Mouse (Mus musculus) ES-CJ7 (cell line): ENCODE data around the gene Plcz1.

Experiments
- DNase-seq: peaks from one replicate; pipeline ENCODE4 v3.0.0; 2011; ENCODE audit warnings: low read depth, low spot score

Gene Plcz1

GRCm38 (mm10) chr6:140041357-140041756, at the start of gene Plcz1:
Gene Plcz1 (minus strand): TSS chr6:140041457.
- DNase-seq = no peak

- no peak for DNase-seq
Observed at GRCm38 (mm10) chr6:140089855-140090254, 48.6 kb upstream of the Plcz1 start.

DNA sequence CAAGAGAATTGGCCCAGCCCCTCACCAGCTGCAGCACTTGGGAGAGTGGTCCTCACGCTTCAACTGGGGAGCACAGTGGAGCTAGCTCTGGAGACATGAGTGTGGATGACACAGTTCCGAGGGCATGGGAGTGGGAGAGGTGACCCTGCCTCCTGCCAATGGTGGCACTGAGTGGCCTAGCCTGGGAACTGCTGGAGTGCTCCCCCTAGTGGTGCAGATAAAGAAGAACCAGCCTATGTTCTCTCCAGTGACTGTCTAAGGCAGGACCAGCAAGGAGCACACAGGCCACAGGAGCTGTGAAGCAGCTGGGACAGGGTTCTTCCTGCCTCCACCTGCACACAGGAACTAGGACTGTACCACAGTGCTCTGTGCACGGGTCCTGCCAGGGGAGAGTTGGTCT, 40.5 kb upstream of the Plcz1 start:
- DNase-seq = peak; percentile 47

- no peak for DNase-seq
Observed at GRCm38 (mm10) chr6:140080933-140081332, 39.7 kb upstream of the Plcz1 start.

DNA sequence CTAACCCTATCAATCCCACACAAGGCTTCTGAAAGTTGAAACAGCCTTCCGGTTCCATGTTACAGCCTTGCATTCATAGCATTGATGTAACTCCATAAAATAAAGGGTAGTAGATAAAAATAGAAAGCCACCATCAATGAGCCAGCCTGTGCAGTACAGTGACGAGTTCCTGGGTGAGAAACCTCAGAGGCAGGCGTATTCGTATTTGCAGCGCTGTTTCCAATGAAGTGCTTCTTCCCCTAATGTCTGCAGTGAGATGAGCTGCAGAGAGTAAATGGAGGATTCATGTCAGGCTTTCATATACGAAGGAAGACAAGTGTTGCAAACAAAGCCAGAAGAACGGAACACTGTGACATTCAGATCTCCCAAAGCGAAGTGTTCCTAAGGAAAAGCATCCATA, 27.9 kb upstream of the Plcz1 start:
- DNase-seq = no peak

DNA sequence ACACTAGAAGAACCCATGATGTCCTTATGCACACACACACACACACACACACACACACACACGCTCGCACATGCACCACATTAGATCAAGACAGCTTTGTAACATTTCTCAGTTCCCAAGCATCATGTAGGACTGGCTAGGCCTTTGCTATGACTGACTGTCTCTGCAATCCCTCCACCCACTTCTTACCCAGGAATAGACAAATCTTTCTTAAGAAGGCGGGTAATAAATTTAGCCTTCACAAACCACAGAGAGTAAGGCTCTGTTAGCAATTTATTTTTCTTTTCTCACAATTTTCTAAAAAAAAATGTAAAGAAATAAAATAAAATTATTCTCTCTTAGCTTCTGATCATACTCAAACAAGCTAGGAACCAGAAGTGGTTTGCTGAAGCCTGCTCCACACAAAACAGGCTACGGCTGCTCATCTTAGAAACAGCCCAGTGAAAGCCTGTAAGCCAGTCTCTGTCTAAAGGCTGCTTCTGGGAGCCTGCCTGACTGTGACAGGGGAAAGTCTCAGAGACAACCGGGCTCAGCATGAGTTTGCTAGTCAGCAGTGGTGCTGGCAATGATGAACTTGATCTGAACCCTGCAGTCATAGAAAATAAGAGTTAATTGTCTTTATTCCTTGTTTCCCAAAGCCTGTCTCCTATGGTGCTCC, 13.1 kb upstream of the Plcz1 start:
- no peak for DNase-seq

DNA sequence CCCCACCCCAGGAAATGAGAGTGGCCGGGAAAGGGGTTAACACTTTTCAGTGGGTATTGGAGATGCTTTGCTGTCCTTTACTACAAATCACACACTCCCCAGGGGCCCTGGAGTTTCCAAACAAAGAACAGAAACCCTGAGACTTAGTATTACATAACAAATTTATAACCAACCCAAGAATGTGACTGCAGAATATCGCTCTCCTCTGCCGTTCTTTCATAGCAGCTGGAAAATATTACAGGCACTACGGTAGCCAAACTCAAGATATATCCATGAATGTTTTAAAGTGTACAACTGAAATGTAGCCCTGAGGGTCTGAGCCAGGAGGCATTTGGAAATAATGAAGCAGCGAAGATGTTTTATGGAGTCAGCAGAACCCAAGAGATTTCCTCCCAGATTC, 10.2 kb upstream of the Plcz1 start:
- DNase-seq = no peak

GRCm38 (mm10) chr6:140040952-140041351, 305 bp downstream of the Plcz1 start, which contains the start of gene Capza3:
Gene Capza3 (plus strand): TSS chr6:140041252.
- no peak for DNase-seq

DNA sequence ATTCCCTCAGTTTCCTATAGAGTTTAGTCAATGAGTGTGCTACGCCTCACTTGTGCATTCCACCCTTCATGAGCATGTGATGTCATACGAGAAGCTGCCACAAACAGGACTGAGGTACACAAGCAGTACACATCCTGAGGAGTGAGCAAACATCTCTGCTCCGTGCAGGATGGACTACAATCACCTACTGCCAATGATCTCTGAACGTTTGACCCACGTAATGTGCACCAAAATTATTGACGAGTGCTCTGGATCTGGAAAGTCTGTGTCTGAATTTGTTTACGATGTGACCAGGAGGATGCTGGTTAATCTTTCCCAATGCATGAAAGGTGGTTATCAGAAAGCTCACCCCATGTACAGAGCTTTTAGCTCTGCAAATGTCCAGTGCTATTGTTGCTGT, 16.9 kb downstream of the Plcz1 start:
- no peak for DNase-seq

DNA sequence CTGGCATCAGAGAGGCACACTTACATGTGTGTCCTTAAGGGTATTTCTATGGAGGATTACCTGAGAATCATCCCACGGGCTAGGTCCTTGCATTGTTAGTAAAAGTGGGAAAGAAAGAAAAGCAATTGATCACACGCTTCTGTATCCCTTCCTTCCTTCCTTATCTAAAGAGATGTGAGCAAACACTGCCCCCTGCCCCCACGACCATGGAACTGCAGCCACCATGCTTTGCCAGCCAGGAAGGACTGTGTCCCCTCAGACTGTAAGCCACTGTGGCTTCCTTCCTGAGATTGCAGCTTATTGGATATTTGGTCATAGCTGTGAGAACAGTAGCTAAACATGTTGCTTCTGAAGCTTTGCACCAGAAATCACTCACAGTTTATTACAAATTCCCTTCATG, 36.1 kb downstream of the Plcz1 start:
- DNase-seq = peak; percentile 33

GRCm38 (mm10) chr6:139989597-139989996, 51.7 kb downstream of the Plcz1 start:
- DNase-seq = no peak

DNA sequence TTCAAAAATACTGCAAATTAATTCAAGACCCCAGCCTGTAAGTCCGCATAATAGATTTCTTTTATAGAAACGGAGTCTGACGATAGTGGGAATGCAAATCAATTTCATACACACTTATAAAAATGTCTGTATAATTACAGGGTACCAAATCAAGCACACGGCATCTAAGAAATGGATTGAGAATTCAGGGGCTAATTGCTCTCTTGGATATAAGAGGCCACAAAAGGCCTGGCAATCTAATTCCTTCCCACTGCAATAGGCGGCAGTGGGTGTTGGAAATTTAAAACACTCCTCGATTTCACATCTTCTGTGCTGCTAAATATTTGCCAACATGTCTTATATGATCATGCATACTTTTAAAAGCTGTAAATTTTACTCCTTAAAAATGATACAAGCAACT, 52.2 kb downstream of the Plcz1 start:
- no peak for DNase-seq

- no peak for DNase-seq
Observed at GRCm38 (mm10) chr6:139986564-139986963, 54.7 kb downstream of the Plcz1 start.

DNA sequence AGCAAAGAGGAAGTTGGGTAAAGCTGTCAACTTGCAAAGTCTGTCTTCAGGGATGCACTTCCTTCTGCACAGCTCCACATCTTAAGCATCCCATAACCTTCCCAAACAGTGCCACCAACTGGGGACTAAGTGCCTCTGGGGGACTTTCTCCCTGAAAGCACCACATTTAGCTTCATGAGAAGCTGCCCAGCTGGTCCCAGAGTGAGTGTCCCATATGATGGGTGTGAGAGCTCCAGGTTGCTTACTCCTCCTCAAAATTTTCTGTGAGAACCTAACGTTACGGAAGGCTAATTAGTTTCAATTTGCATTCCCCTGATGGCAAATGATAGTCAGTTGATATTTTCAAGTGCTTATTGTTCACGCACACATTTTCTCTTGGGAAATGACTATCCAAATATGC, 57.2 kb downstream of the Plcz1 start:
- no peak for DNase-seq

DNA sequence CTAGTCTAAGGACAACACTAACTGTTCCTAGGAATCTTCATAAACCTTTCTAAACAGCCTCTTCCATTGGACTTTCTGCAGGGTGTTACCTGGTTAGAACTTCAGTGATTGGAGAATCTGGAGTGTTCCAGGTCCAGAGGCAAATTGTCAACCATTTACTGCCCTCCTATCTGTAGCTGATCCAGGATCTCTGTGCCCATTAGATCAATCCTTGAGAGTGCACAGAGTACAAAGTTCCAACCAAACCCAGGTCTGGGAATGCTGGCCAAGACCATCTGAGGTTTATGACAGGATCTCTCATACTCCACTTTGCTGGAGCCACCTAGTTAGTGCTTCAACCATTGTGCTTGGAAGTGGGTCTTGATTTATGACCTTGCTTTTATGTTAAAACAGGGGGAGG, 60.2 kb downstream of the Plcz1 start:
- no peak for DNase-seq

GRCm38 (mm10) chr6:139978114-139978513, 63.1 kb downstream of the Plcz1 start:
- no peak for DNase-seq

- no peak for DNase-seq
Observed at GRCm38 (mm10) chr6:139974668-139975067, 66.6 kb downstream of the Plcz1 start.

DNA sequence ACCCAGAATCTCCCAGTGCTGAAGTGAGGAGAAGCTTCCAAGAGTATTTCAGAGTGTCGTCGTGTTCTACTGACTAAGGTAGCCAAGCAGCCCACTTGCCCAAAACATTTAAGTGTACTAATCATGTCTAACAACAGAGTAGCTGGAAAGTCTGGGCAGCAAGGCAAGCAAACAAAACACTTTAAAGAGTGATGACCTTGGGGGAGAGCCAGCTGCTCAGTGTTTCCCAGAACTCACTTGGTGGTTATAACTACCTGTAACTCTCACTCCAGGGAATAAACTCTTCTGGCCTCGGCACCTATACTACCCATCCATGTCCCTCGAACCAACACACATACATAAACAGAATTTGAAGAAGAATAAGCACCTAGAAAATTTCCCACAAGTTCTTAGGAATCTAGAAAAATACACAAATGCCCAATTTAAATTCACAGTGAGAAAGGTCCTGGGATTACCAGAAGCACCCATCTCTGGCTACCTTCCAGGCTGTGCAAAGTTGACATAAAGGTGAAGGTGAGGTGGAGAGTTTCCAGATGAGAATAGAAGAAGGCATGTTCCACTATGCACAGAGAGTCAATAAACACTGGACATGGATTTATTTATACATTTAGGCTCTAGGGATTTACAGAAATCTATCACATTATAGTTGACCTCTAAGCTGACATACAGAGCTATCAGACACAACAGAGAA, 69.5 kb downstream of the Plcz1 start:
- no peak for DNase-seq

DNA sequence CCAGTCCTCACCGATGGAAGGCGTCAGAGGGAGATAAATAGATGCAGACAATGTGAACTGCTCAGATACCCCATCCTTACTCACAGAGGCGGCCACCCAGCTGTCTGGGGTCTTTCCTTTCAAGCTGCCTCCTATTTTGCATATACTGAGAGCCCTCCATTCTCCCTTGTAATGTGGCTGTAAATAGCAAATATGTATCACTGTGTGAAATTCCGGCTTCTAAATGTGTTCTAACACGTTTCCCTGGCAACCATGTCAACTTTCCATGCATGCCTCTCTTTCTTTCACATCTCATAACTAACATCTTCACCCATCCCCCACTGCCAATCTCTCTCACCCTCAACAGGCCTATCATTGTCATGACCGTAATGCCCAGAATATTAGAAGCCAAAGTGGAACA, 74.6 kb downstream of the Plcz1 start:
- DNase-seq = no peak

GRCm38 (mm10) chr6:139964895-139965294, 76.4 kb downstream of the Plcz1 start:
- no peak for DNase-seq

DNA sequence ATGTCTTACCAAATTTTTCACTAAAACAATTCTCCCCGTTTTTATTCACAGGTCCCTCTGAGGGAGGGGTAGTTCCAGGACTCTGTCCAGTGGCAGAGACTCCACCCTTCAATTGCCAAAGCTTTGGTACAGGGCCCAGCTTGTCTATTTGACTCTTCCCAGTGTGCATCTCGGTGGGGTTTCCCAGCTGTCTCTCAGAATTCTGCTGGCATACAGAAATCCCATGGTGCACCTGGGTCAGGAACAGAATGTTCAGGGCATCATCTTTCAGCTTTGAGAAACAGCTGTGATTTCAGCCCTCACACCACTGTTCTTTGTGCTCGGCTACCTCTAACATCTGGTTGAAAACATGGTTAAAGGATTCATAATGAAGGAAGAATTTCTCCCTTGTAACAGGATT, 77.5 kb downstream of the Plcz1 start:
- no peak for DNase-seq

GRCm38 (mm10) chr6:139957531-139958241, 83.6 kb downstream of the Plcz1 start:
- DNase-seq = no peak

DNA sequence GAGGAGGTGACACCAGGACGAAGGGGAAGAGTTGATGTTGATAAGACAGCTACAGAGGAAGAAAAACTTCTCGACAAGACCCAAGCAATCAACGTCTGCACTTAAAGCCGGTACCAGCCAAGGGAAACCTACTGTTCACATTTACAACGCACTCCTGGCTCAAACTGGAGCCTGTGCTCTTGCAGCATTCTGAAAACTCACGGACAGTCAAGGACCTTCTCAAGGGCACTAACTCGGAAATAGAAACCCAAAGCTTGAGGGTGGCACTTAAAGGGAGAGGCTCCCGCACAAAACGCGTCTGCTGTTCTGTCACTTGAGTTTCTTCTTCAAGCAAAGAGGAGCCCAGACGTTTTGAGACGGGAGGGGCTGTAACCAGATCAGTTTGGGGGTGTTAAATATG, 87.7 kb downstream of the Plcz1 start:
- no peak for DNase-seq
